Mouse (Mus musculus) embryonic fibroblast, embryonic 13.5 days (primary cell): ENCODE data around the gene Eef2.

Experiments
- CTCF ChIP-seq: IDR thresholded peaks from 2 replicates; pipeline ENCODE4 v1.5.1; 2011; ENCODE audit warnings: mild to moderate bottlenecking, control low read depth, low read length, moderate library complexity, borderline replicate concordance; ENCODE audit not compliant: insufficient read depth
- POLR2A ChIP-seq: IDR thresholded peaks from 2 replicates; pipeline ENCODE4 v1.6.1; 2011; ENCODE audit warnings: low read depth, mild to moderate bottlenecking, control low read depth, low read length, moderate library complexity

DNA sequence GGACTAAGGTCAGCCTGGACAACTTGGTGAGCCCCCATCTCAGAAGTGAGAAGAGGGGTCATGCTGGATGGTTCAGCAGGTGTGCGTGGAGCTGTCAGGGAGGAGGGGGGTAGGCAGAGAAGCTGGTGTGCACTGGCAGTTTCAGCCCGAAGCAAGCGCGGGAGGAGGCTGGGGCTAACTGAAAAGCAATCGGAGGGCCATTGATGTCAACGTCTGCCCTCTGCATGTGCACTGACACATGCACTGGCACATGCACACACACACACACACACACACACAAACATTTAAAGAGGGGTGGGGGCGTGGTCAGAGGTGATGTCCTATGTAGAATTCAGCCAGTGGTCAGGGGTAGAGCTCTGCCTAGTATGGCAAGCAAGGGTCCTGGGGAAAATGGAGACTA, 55.0 kb downstream of the Eef2 start:
- TF ChIP-seq CTCF, result no peak
- no peak for TF ChIP-seq POLR2A
